Mouse (Mus musculus) myocyte (in vitro differentiated cells): ENCODE results near the gene Tmem120b. TPM values are rescaled to one million over a fixed set of nuclear protein-coding genes. Genes with fewer than 3 reads are reported as not detected.

Experiments used
- H3K27me3 ChIP-seq: one replicate; pipeline ENCODE4 v1.6.1; 2011; ENCODE audit not compliant: control insufficient read depth, insufficient read depth, insufficient read length
- H3K36me3 ChIP-seq: one replicate; pipeline ENCODE4 v1.6.1; 2011; ENCODE audit not compliant: control insufficient read depth, insufficient read depth
- H3K4me2 ChIP-seq: one replicate; pipeline ENCODE4 v1.6.1; 2011; ENCODE audit warnings: low read depth, control low read depth
- H3K4me3 ChIP-seq: one replicate; pipeline ENCODE4 v1.5.1; 2011; ENCODE audit warnings: mild to moderate bottlenecking, control low read depth, moderate library complexity
- H3K79me2 ChIP-seq: one replicate; pipeline ENCODE4 v1.6.1; 2011; ENCODE audit not compliant: control insufficient read depth, insufficient read depth
- H3ac ChIP-seq: one replicate; pipeline ENCODE4 v1.6.1; 2011; ENCODE audit not compliant: control insufficient read depth, insufficient read length
- CEBPB ChIP-seq: IDR thresholded peaks from 2 replicates; pipeline ENCODE4 v1.6.1; 2011; ENCODE audit warnings: mild to moderate bottlenecking, moderate library complexity; ENCODE audit not compliant: poor library complexity, insufficient read depth, severe bottlenecking
- E2F4 ChIP-seq: IDR thresholded peaks from one replicate; pipeline ENCODE4 v1.6.1; 2011; ENCODE audit warnings: mild to moderate bottlenecking, control low read depth, moderate library complexity; ENCODE audit not compliant: insufficient read depth
- MAX ChIP-seq: IDR thresholded peaks from one replicate; pipeline ENCODE4 v1.6.1; 2011; ENCODE audit warnings: low read depth, mild to moderate bottlenecking, control low read depth
- MYOD1 ChIP-seq, 3 experiments: IDR thresholded peaks; one replicate each; pipeline ENCODE4 v1.6.1; 2011; ENCODE audit warnings: control low read depth in 2 of 3, low read depth in 2 of 3, mild to moderate bottlenecking in 2 of 3, moderate library complexity in 1 of 3; ENCODE audit not compliant: insufficient read length in 2 of 3, control insufficient read depth in 1 of 3
- MYOG ChIP-seq, 3 experiments: IDR thresholded peaks; one replicate each; pipeline ENCODE4 v1.6.1; 2011; ENCODE audit warnings: control low read depth in 2 of 3, low read depth in 2 of 3, mild to moderate bottlenecking in 2 of 3; ENCODE audit not compliant: insufficient read length in 2 of 3, control insufficient read depth in 1 of 3, insufficient read depth in 1 of 3
- POLR2A ChIP-seq: IDR thresholded peaks from one replicate; pipeline ENCODE4 v1.6.1; 2011; ENCODE audit warnings: low read depth, mild to moderate bottlenecking, control low read depth, moderate library complexity; ENCODE audit not compliant: insufficient read length
- POLR2AphosphoS2 ChIP-seq: IDR thresholded peaks from one replicate; pipeline ENCODE4 v1.6.1; 2011; ENCODE audit warnings: low read depth, control low read depth; ENCODE audit not compliant: insufficient read length
- REST ChIP-seq: IDR thresholded peaks from one replicate; pipeline ENCODE4 v1.6.1; 2011; ENCODE audit warnings: mild to moderate bottlenecking, control low read depth, moderate library complexity; ENCODE audit not compliant: insufficient read depth, insufficient read length
- SRF ChIP-seq: IDR thresholded peaks from one replicate; pipeline ENCODE4 v1.6.1; 2011; ENCODE audit warnings: low read depth; ENCODE audit not compliant: control insufficient read depth, insufficient read length
- TCF12 ChIP-seq: IDR thresholded peaks from one replicate; pipeline ENCODE4 v1.6.1; 2011; ENCODE audit warnings: mild to moderate bottlenecking, control low read depth; ENCODE audit not compliant: poor library complexity, insufficient read depth, severe bottlenecking
- TCF3 ChIP-seq: IDR thresholded peaks from one replicate; pipeline ENCODE4 v1.6.1; 2011; ENCODE audit warnings: low read depth, control low read depth; ENCODE audit not compliant: insufficient read length
- USF1 ChIP-seq: IDR thresholded peaks from one replicate; pipeline ENCODE4 v1.6.1; 2011; ENCODE audit warnings: low read depth, mild to moderate bottlenecking, control low read depth, moderate library complexity
- polyA plus RNA-seq: library from polyadenylated mRNA; unstranded; fragments of >200 nt; fragmentation: generic; extraction: Trizol; gene quantifications from one replicate; pipeline ENCODE4 v1.2.1, GENCODE M21; 2012; ENCODE audit warnings: missing spikeins

The Tmem120b gene
- polyA plus RNA-seq, 1 experiment = 41.3 TPM

GRCm38 (mm10) chr5:123134186-123134874 lies 66.1 kb downstream of the Tmem120b start:
- Histone ChIP-seq H3K4me2 (peak overlapping the region; percentile 98), H3ac (no peak overlapping the region), H3K79me2 (no peaks in the 10 kb centered on the region), H3K27me3 (no peaks in the 10 kb centered on the region), H3K4me3 (peak overlapping the region; percentile 75), H3K36me3 (no peaks in the 10 kb centered on the region)
- peak; percentile 84 for TF ChIP-seq SRF
- TF ChIP-seq POLR2A = peak; percentile 37
- no peak for TF ChIP-seq TCF3
- TF ChIP-seq POLR2AphosphoS2 = peak; percentile 71
- peak; percentile 52 to 89 (median 65) for TF ChIP-seq MYOG (IDR thresholded peaks at IDR 0.05; ENCODE audit: control insufficient read depth in 1 of 3, insufficient read depth in 1 of 3, insufficient read length in 2 of 3, low read depth in 2 of 3)
- TF ChIP-seq MAX = no peak
- TF ChIP-seq USF1 = no peak
- TF ChIP-seq TCF12 = peak; percentile 73
- peak in 2 of 3 experiments; percentile 10 to 58 for TF ChIP-seq MYOD1 (IDR thresholded peaks at IDR 0.05; ENCODE audit: control insufficient read depth in 1 of 3, insufficient read length in 2 of 3, low read depth in 2 of 3)
- no peak for TF ChIP-seq REST
- no peak for TF ChIP-seq CEBPB
- TF ChIP-seq E2F4 = no peak

- peaks cover 2% of the 10 kb centered on the region for H3K79me2 ChIP-seq
- H3ac ChIP-seq = no peak overlapping the region
- H3K27me3 ChIP-seq = no peaks in the 10 kb centered on the region
- H3K4me2 ChIP-seq = peak overlapping the region; percentile 98
- TF ChIP-seq POLR2A = no peak
- TF ChIP-seq MAX = no peak
- no peak for TF ChIP-seq E2F4
- no peak for TF ChIP-seq POLR2AphosphoS2
- peak overlapping the region; percentile 75 for H3K4me3 ChIP-seq
- H3K36me3 ChIP-seq = no peaks in the 10 kb centered on the region
Observed at GRCm38 (mm10) chr5:123134875-123135382, 66.7 kb downstream of the Tmem120b start.

- peaks cover 7% of the 10 kb centered on the region for H3K79me2 ChIP-seq
- H3ac ChIP-seq = peak overlapping the region; percentile 16
- peak overlapping the region; percentile 75 for H3K4me3 ChIP-seq
- H3K36me3 ChIP-seq = no peaks in the 10 kb centered on the region
- H3K27me3 ChIP-seq = no peaks in the 10 kb centered on the region
- TF ChIP-seq POLR2AphosphoS2 = peak; percentile 81
- TF ChIP-seq TCF3 = peak; percentile 75
- TF ChIP-seq MAX = no peak
- TF ChIP-seq MYOD1 (IDR thresholded peaks at IDR 0.05; ENCODE audit: control insufficient read depth in 1 of 3, insufficient read length in 2 of 3, low read depth in 2 of 3) = peak; percentile 99
- no peak for TF ChIP-seq USF1
- peak; percentile 67 for TF ChIP-seq POLR2A
- TF ChIP-seq MYOG (IDR thresholded peaks at IDR 0.05; ENCODE audit: control insufficient read depth in 1 of 3, insufficient read depth in 1 of 3, insufficient read length in 2 of 3, low read depth in 2 of 3) = peak; percentile 81 to 96 (median 95)
- TF ChIP-seq TCF12 = peak; percentile 96
- H3K4me2 ChIP-seq = peak overlapping the region; percentile 98
Observed at GRCm38 (mm10) chr5:123135471-123136360, 67.5 kb downstream of the Tmem120b start.

- TF ChIP-seq TCF12 = peak; percentile 48
- TF ChIP-seq POLR2AphosphoS2 = peak; percentile 59
- TF ChIP-seq TCF3 = peak; percentile 27
- TF ChIP-seq CEBPB = no peak
- TF ChIP-seq USF1 = peak; percentile 74
- TF ChIP-seq POLR2A = peak; percentile 58
- TF ChIP-seq MYOD1 (IDR thresholded peaks at IDR 0.05; ENCODE audit: control insufficient read depth in 1 of 3, insufficient read length in 2 of 3, low read depth in 2 of 3) = peak in 2 of 3 experiments; percentile 52 to 77
- no peak for TF ChIP-seq E2F4
- no peak for TF ChIP-seq REST
- TF ChIP-seq MYOG (IDR thresholded peaks at IDR 0.05; ENCODE audit: control insufficient read depth in 1 of 3, insufficient read depth in 1 of 3, insufficient read length in 2 of 3, low read depth in 2 of 3) = peak in 2 of 3 experiments; percentile 40 to 78
- TF ChIP-seq SRF = no peak
- TF ChIP-seq MAX = peak; percentile 78
- Histone ChIP-seq H3K79me2 (peaks cover 7% of the 10 kb centered on the region), H3K4me3 (peak overlapping the region; percentile 75), H3ac (peak overlapping the region; percentile 16), H3K36me3 (no peaks in the 10 kb centered on the region), H3K4me2 (peak overlapping the region; percentile 98), H3K27me3 (no peaks in the 10 kb centered on the region)
Observed at GRCm38 (mm10) chr5:123136361-123137043, 68.3 kb downstream of the Tmem120b start.
